16 mouse cellular contexts compared by ENCODE assay signal in the genomic region with DNA sequence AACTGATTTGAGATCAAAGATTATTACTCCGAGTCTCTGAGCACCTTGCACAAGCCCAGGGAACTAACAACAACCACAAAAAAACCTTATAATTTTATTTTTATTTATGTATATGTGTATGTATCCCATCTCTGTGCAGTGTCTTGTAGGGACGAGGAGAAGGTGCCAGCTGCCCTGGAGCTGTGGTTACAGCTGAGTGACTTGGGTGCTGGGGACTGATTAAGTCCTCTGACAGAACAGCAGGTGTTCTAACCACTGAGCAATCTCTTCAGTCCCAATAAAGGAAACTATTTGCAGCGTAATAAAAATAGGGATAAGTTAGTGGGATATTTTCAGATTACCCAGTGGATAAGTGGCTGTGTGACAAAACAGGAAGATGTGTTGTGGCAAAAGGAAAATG.
"Had no signal": no experiment of that assay in that cellular context is flagged by ENCODE, and none has a peak within 500 bp of the region (broad histone marks: within the 10 kb centered on the region; RNA-seq: fewer than 3 reads in every experiment).

No protein-coding gene starts in this region.

- H3K4me2 ChIP-seq: neural tube, embryonic 13.5 days; neural tube, embryonic 15.5 days; stomach, embryonic 15.5 days had no signal

- H3K27me3 ChIP-seq: neural tube, embryonic 13.5 days; neural tube, embryonic 15.5 days; stomach, embryonic 15.5 days had no signal

- H3K4me3 ChIP-seq: neural tube, embryonic 13.5 days; neural tube, embryonic 15.5 days; stomach, embryonic 15.5 days had no signal

- DNase-seq: retina, postnatal 1 day; right cerebral cortex, adult 18-20 months; right cerebral cortex, postnatal 14 days; right cerebral cortex, postnatal 25 days; right cerebral cortex, postnatal 4 days; spleen, adult 18-20 months; thymus, adult 18-20 months; thymus, adult 2 months; thymus, postnatal 14 days; thymus, postnatal 25 days; thymus, postnatal 36 days; thymus, postnatal 4 days had no signal

- H3K27ac ChIP-seq: neural tube, embryonic 13.5 days; neural tube, embryonic 15.5 days; stomach, embryonic 15.5 days; stomach, postnatal 0 days had no signal
